Mouse (Mus musculus) urinary bladder, postnatal 36 days (tissue): ENCODE results near the gene Adgra3.

Experiments
- DNase-seq, 2 experiments: peaks; one replicate each; pipeline ENCODE4 v3.0.0; 2022; ENCODE audit warnings: low spot score in 2 of 2, mixed read lengths in 1 of 2

Adgra3 gene

DNA sequence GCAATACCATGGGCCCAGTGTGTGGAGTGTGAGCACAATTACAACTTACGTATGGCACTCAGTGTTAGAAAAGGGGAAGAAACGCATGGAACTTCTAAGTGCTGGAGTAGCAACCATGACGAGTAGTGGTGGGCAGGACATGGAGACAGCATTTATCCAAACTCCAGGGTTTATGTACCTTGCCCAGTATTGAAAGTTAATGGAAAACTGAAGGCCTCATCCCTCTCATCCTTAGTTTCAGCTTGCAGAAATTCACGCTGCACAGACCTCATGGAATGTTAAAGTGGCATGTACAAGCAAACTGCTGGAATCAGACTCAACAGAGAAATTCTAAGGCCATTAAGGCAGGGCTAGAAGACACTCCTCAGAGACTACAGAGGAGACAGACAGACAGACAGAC lies 84.6 kb downstream of the Adgra3 start:
- no peak for DNase-seq

- DNase-seq = no peak
Measured at GRCm38 (mm10) chr5:49969660-49970059, 89.1 kb downstream of the Adgra3 start.

- DNase-seq = no peak
Measured at GRCm38 (mm10) chr5:49967726-49968125, 91.1 kb downstream of the Adgra3 start.

DNA sequence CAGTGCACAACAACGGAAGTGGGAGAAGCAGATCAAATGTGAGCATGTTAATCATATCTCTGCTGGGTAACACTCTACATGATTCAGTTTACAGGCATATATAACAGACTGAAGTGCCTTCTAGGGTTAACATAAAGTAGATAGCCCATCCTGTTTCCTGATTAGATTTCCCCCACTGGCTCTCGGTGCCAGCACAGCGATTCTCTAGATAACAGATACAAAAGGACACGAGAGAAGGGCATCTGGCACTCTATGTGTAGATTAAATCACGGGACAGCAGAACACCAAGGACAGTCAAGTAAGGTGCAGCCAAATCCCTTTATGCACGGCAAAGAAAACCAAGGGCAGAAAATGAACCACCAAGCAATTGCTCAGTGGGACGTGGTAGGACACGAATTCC lies 93.0 kb downstream of the Adgra3 start:
- DNase-seq = no peak

DNA sequence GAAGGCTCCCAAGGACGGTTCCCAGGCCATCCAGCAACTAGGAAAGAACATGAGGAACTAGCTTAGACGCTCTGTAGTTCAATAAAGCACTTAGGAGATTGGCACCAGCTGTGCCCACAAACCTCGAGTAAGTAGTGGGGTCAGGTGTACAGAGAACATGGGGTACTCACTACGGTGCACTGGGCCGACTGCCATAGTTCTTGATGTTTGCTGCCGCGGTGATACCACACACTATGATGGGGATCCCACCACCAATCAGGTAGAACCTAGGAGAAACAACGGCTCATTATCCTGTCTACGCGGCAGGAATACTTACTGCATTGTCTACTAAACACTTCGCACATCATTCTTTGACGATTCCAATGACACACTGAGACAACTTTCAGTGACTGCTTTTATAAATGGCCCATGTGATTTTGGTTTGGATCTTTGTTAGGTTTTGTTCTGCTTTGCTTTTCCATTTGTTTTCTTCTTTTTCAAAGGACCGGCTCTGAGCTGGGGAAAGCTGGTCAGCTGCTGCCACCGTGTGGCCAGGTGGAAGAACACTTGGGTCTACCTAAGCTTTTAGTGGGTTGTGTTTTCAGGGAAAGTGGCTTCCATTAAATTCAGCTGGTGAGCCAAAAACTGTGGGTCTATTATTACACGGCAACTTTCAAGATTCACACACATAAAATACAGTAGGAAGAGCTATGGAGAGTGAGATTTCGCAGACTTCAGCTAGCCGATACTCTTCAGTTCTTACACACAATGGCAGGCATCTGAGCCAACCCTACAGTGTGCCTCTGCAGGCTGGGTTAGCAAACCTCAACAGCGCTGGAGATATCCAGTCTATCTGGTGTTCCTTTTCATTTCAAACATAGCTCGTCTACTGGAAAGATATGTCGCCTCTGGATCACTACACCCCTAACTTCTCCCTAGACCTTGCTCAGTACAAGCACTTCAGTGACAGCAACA lies 97.1 kb downstream of the Adgra3 start:
- DNase-seq = no peak

GRCm38 (mm10) chr5:49936354-49936753 lies 122.5 kb downstream of the Adgra3 start:
- no peak for DNase-seq

DNA sequence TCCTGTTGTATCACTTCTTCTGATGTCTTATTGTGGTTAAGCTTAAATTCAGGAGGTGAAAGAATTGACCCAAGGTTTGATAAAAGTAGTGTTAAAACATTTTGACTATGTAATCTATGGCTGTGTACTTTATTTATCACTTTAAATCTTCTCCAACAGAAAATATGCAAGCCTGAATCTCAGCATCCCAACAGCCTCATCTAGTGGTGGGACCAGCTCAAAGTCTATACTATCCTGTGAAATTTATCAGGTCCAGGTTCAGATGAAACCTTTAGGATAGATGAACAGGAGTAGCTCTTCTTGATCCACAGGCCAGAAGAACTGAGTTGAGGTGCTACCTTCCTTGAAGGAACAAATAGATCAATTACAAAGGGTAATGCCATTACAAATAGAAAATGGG lies 134.1 kb downstream of the Adgra3 start:
- no peak for DNase-seq

DNA sequence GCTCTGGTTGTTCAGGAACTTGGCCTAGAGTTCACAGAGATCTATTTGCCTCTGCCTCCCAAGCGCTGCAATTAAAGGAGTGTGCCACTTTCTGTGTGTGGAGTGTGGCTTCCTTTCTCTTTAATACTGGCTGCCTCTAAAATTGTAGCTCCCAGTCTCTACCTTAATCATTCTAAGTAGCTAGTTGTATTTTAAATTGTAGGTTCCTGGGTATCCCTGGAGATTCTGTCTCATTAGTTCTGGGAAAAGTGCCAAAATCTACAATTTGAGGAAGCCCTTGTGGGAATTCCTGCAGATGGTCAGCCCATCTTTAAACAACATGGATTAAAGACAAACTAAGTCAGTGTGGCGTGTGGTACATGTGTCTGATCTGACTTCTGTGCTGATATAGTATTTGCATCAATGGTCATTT lies 143.1 kb downstream of the Adgra3 start:
- DNase-seq = no peak
